Mouse (Mus musculus) cortical plate, adult 2 months (tissue): Measurements from ENCODE around the gene Csgalnact2.

Source experiments
- CTCF ChIP-seq: fragments of 200-500 bp; IDR thresholded peaks from 2 replicates; pipeline ENCODE4 v1.5.1; 2011; ENCODE audit warnings: mild to moderate bottlenecking, control low read depth, low read length; ENCODE audit not compliant: insufficient read depth; ENCODE audit errors: extremely low read depth
- POLR2A ChIP-seq: fragments of 200-500 bp; IDR thresholded peaks from 2 replicates; pipeline ENCODE4 v1.6.1; 2011; ENCODE audit warnings: mild to moderate bottlenecking, low read length, control low read depth; ENCODE audit not compliant: insufficient read depth; ENCODE audit errors: extremely low read depth

GRCm38 (mm10) chr6:118070321-118071012 lies 68.5 kb downstream of the Csgalnact2 start:
- TF ChIP-seq CTCF (no peak), POLR2A (no peak)
